Mouse (Mus musculus): ENCODE measurements around the gene Eftud2. TPM values are rescaled to one million over a fixed set of nuclear protein-coding genes. Genes with fewer than 3 reads are reported as not detected.
A peak's percentile ranks its signal among the peaks of the same experiment; 100 is the strongest.

The Eftud2 gene
- polyA plus RNA-seq, 2 experiments = 95.0 to 137 TPM

DNA sequence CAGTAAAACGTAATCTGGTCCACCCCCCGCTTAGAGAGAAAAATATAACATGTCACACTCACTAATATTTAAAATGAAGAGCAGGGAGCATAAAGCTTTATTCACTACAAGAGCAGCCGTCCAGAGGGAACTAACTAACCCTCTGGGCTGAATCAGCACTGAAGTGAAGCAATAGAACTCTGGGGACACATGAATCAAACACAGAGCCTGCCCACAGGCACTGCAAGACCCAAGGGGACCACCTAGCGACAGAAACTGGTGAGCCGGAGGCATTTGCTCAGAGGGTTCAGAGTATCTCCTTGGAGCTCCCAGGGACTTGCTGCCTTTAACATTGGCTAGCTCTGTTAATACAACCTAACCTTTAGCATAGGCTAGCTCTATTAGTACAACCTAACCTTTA lies 9.3 kb upstream of the Eftud2 start:
- Histone ChIP-seq H3K4me3 (replicated peaks; ENCODE audit: low read length) (no peak overlapping the region), H3K9me3 (ENCODE audit: control insufficient read depth, low read length) (no peaks in the 10 kb centered on the region), H3K9ac (ENCODE audit: low read depth, low read length, severe bottlenecking) (no peak overlapping the region), H3K36me3 (ENCODE audit: control insufficient read depth, insufficient read depth, low read length) (no peaks in the 10 kb centered on the region), H3K27me3 (ENCODE audit: control insufficient read depth, insufficient read depth, low read length) (peaks cover 4% of the 10 kb centered on the region; the same call in 1 of the 2 replicates), H3K27ac (replicated peaks; ENCODE audit: low read depth, low read length) (no peak overlapping the region), H3K4me1 (ENCODE audit: control insufficient read depth, insufficient read depth, low read length) (no peaks in the 10 kb centered on the region), H3K4me2 (replicated peaks; ENCODE audit: low read depth, low read length, severe bottlenecking) (no peak overlapping the region)
- WGBS = 63% methylated on average over 5 of the region's 5 CpGs
- ATAC-seq (ENCODE audit: low FRiP score, low read depth) (no peak), DNase-seq (ENCODE audit: low spot score) (no peak)
- no peak for TF ChIP-seq POLR2A (IDR thresholded peaks at IDR 0.05; ENCODE audit: borderline replicate concordance, extremely low read depth, insufficient read depth, insufficient read length)

- Histone ChIP-seq H3K27me3 (ENCODE audit: control insufficient read depth, insufficient read depth, low read length) (no peaks in the 10 kb centered on the region), H3K27ac (replicated peaks; ENCODE audit: low read depth, low read length) (no peak overlapping the region), H3K9me3 (ENCODE audit: control insufficient read depth, low read length) (no peaks in the 10 kb centered on the region), H3K4me2 (replicated peaks; ENCODE audit: low read depth, low read length, severe bottlenecking) (no peak overlapping the region), H3K4me3 (replicated peaks; ENCODE audit: low read length) (no peak overlapping the region), H3K4me1 (ENCODE audit: control insufficient read depth, insufficient read depth, low read length) (no peaks in the 10 kb centered on the region), H3K36me3 (ENCODE audit: control insufficient read depth, insufficient read depth, low read length) (no peaks in the 10 kb centered on the region), H3K9ac (ENCODE audit: low read depth, low read length, severe bottlenecking) (no peak overlapping the region)
- DNase-seq (ENCODE audit: low spot score) = no peak
- no peak for TF ChIP-seq POLR2A (IDR thresholded peaks at IDR 0.05; ENCODE audit: borderline replicate concordance, extremely low read depth, insufficient read depth, insufficient read length)
- 61% methylated on average over 3 of the region's 3 CpGs for WGBS
- ATAC-seq (ENCODE audit: low FRiP score, low read depth) = no peak
These were observed 7.3 kb upstream of the Eftud2 start for GRCm38 (mm10) chr11:102888135-102888534.

GRCm38 (mm10) chr11:102887433-102887832 lies 6.6 kb upstream of the Eftud2 start:
- Histone ChIP-seq H3K27ac (replicated peaks; ENCODE audit: low read depth, low read length) (no peak overlapping the region), H3K4me3 (replicated peaks; ENCODE audit: low read length) (no peak overlapping the region), H3K9ac (ENCODE audit: low read depth, low read length, severe bottlenecking) (no peak overlapping the region), H3K27me3 (ENCODE audit: control insufficient read depth, insufficient read depth, low read length) (no peaks in the 10 kb centered on the region), H3K36me3 (ENCODE audit: control insufficient read depth, insufficient read depth, low read length) (no peaks in the 10 kb centered on the region), H3K9me3 (ENCODE audit: control insufficient read depth, low read length) (no peaks in the 10 kb centered on the region), H3K4me2 (replicated peaks; ENCODE audit: low read depth, low read length, severe bottlenecking) (no peak overlapping the region), H3K4me1 (ENCODE audit: control insufficient read depth, insufficient read depth, low read length) (no peaks in the 10 kb centered on the region)
- WGBS = 81% methylated on average over 5 of the region's 5 CpGs
- ATAC-seq (ENCODE audit: low FRiP score, low read depth) = no peak
- TF ChIP-seq POLR2A (IDR thresholded peaks at IDR 0.05; ENCODE audit: borderline replicate concordance, extremely low read depth, insufficient read depth, insufficient read length) = no peak
- no peak for DNase-seq (ENCODE audit: low spot score)

- ATAC-seq (ENCODE audit: low FRiP score, low read depth) (no peak), DNase-seq (ENCODE audit: low spot score) (no peak)
- Histone ChIP-seq H3K27ac (replicated peaks; ENCODE audit: low read depth, low read length) (no peak within 1 kb of the TSS), H3K27me3 (ENCODE audit: control insufficient read depth, insufficient read depth, low read length) (no peaks in the 10 kb centered on the region), H3K4me3 (replicated peaks; ENCODE audit: low read length) (no peak within 1 kb of the TSS), H3K9me3 (ENCODE audit: control insufficient read depth, low read length) (no peaks in the 10 kb centered on the region), H3K4me2 (replicated peaks; ENCODE audit: low read depth, low read length, severe bottlenecking) (no peak within 1 kb of the TSS), H3K9ac (ENCODE audit: low read depth, low read length, severe bottlenecking) (no peak within 1 kb of the TSS), H3K36me3 (ENCODE audit: control insufficient read depth, insufficient read depth, low read length) (no peaks in the 10 kb centered on the region), H3K4me1 (ENCODE audit: control insufficient read depth, insufficient read depth, low read length) (peaks cover 5% of the 10 kb centered on the region; the same call in 1 of the 2 replicates)
- 59% methylated on average over 10 of the region's 10 CpGs for WGBS
- TF ChIP-seq POLR2A (IDR thresholded peaks at IDR 0.05; ENCODE audit: borderline replicate concordance, extremely low read depth, insufficient read depth, insufficient read length) = no peak
These were observed 3.9 kb upstream of the Eftud2 start, which contains the start of gene Fam187a for GRCm38 (mm10) chr11:102884616-102885219. TSS of gene Fam187a (plus strand) at chr11:102885169.

- peak overlapping the region; percentile 77 for H3K4me2 ChIP-seq (replicated peaks; ENCODE audit: low read depth, low read length, severe bottlenecking)
- peak overlapping the region; percentile 69 for H3K4me3 ChIP-seq (replicated peaks; ENCODE audit: low read length)
- H3K4me1 ChIP-seq (ENCODE audit: control insufficient read depth, insufficient read depth, low read length) = peaks cover 7% of the 10 kb centered on the region; the same call in 1 of the 2 replicates
- WGBS = 17% methylated on average over 13 of the region's 13 CpGs
- ATAC-seq (ENCODE audit: low FRiP score, low read depth) = peak; percentile 20; the same call in 1 of the 2 replicates
- TF ChIP-seq POLR2A (IDR thresholded peaks at IDR 0.05; ENCODE audit: borderline replicate concordance, extremely low read depth, insufficient read depth, insufficient read length) = no peak
- no peak for DNase-seq (ENCODE audit: low spot score)
- H3K9ac ChIP-seq (ENCODE audit: low read depth, low read length, severe bottlenecking) = peak overlapping the region; percentile 69
- peak overlapping the region; percentile 85 for H3K27ac ChIP-seq (replicated peaks; ENCODE audit: low read depth, low read length)
- H3K27me3 ChIP-seq (ENCODE audit: control insufficient read depth, insufficient read depth, low read length) = no peaks in the 10 kb centered on the region
- no peaks in the 10 kb centered on the region for H3K9me3 ChIP-seq (ENCODE audit: control insufficient read depth, low read length)
- peaks cover 7% of the 10 kb centered on the region for H3K36me3 ChIP-seq (ENCODE audit: control insufficient read depth, insufficient read depth, low read length)
These were observed 771 bp upstream of the Eftud2 start for GRCm38 (mm10) chr11:102881314-102882198.

Data from limb, embryonic 14.5 days (tissue).